Mouse (Mus musculus) retina, adult 2 months (tissue): Measurements from ENCODE around the gene 2810408A11Rik.
"Not testable (repeated sequence)": the region's sequence is repeated elsewhere in the genome, so short reads cannot be mapped to it uniquely, and the experiment has no call there.

Source experiments
- DNase-seq: peaks from one replicate; pipeline ENCODE4 v3.0.0-alpha.2; 2012; ENCODE audit warnings: low read depth, low spot score

2810408A11Rik gene

DNA sequence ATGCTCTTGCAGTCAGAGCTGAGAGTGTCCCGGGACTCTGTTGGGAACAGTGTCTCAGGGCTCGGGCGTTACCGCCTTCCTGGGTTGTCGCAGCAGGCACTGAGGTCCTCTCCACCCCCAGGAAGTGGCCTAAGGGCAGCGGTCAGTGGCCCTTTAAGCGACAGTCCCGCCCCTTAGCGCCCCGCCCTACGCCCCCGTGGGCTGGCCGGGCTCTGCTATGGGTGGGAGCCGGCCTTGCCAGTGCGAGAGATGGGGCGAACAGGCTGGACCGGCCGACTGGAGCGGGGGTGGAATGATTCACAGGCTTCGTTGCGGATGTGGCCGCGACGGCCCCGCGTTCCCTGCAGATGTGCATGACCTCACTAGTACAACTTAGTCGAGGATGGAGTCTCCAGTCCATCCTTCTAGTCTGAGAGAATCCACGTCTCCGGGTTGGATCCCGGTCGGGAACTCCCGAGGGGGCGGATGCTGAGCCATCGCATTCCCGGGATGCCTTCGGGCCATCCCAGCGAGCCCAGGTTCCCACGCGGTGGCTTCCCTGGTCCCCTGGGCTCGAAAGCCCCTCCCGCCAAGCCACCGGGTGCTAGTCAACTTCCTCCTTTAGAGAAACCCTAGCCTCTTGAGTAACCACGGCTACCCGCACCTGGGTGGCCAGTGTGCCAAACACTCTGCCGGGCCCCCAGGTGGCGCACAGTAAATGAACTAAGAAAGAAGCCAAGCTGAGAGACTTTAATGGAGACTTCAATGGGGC is 19.8 kb downstream of the 2810408A11Rik start, which contains the start of gene Kctd11:
Kctd11 (minus strand) TSS at position 554 of the 751 bp plus-strand sequence.
- DNase-seq = no peak

DNA sequence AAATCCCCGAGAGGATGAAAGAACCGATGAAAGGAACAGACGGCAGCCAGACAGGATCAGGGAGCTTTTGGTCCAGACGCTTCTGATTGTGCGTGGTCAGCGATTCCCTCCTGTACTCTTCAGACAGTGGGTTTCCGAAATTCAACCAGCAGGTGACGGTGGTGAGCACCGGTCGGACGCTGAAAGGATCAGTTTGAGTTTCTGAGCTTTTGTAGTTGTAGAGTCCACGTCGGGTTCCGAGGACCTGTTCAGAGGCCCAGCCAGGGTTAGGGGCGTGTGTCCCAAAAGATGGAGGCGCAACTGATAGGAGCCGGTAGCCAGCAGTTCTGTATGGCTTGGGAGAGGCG is 20.3 kb downstream of the 2810408A11Rik start:
- DNase-seq = no peak

DNA sequence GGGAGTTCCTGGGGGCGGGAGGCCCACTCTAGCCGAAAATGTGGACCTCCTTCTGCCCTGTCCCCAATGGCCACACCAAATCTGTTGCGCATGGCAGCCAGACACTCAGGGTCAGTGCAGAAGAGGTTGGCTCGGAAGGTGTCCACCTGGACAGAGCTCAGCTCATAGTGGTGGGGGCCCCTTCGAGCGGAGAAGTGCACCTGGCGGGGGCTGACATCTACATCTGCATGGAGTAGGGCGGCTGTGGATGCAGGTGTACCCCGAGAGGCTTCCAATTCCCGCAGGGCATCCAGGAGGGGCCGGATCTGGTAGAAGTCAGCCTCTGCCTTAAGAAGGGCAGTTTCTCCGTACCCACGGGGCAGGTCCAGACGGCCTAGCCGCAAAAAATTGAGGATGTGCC is 21.1 kb downstream of the 2810408A11Rik start:
- no peak for DNase-seq

DNA sequence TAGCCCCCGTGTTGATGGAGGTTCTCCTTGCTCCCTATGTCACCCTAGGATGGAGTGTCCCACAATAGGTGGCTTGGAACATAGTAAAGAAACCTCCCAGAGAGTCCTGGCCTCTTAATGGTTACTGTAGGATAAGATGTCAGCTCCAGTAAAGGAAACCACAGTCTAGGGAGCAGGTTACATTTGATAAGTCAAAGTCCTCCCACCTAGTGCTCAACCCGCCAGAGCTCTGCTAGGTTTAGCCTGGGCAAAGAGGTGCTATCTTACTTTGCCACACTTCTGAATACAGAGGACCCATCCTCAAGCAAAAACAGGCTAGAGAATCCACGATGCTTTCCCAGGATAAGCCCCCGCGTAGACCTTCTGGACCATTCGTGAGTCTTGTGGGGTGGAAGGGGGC is 21.8 kb downstream of the 2810408A11Rik start:
- no peak for DNase-seq

DNA sequence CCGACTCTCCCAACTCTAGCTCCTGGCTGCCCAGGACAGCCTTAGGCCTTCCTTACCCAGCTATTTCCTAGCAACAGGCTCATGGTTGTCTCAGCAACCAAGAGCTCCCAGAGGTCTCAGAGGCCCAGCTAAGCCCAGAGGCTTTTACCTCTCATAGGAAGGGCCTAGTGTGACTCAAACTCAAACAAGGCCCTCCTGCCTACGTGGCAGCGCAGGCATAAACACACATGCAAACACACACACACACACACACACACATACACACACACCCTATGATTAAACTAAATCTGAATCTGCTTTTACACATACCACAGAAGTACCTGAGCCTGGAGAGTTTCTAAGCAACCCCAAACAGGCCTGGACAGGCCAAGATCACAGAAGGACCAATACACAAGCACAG is 22.4 kb downstream of the 2810408A11Rik start:
- DNase-seq = no peak

DNA sequence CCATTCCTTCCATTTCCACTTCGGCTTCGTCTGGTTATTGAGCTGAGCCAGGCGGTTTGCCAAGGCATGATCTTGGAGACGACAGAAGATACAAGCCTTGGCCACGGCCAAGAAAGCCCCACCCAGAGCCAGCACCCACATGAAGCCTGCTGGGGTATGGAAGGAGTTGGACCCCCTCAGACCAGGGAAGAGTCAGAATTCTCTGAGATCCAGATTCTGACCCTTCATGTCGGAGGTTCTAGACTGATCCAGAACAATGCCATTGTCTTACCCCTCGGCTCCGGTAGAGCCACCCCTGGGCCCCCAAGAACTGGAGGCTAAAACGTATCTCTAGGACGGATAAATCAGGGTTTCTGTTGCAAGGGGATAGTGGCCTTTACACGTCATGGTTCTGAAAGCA is 22.9 kb downstream of the 2810408A11Rik start, which contains the start of gene Tmem95:
Tmem95 (minus strand) TSS at position 141 of the 400 bp plus-strand sequence.
- no peak for DNase-seq

DNA sequence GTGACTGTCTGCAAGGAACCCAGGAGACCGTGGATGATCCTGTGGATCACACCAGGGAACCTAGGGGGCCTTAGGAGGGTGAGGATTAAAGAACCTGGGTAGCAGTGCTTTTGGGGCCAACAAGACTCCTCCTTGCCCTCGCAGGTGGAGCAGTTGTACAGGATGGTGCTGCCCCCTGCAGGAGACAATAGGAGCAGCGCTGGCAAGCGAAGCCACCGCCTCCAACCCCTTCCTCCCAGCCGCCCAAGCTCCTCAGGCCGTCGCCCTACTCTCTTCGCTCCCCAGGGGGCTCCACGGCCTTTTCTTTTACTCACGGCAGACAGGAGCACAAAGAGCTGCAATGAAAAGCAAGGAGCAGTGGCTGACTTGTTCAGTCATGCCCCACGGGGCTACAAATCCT is 23.9 kb downstream of the 2810408A11Rik start:
- DNase-seq = peak; percentile 60

DNA sequence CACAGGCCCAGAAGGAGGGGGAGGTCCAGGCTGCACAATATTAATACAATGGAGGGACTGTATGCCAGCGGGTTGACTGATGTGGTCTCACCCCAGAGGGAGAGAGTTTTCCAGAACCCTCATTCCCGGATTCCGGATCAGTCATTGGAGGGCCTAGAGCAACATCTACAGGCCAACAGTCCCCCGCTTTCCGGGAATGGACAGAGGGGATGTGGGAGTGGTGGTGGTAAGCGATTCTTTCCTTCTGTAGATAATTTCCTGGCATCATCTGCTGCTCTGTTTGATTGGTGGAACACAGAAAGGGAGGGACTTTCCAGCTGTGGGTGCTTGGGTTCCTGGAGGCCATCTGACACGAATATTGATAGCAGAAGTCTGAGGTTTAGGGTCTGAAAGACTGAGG is 24.6 kb downstream of the 2810408A11Rik start:
- no peak for DNase-seq

DNA sequence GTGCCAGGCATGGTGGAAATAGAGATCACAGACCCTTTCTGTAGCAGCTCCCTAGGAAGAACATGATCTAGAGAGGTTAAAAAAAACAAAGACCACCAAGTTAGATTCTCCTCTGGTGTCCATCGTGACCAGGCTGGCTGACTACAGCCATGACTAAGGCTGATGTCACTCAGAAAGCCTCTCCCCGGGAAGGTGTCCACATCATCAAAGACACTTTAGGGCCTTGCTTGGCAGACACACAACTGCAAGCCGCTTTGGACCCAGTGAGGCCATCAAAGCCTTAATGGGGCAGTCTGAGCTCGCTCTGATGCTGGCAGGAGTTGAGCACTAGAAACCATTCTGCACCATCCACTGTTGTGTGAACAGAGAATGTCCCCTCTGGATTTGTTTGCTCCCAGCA is 28.3 kb downstream of the 2810408A11Rik start:
- no peak for DNase-seq

DNA sequence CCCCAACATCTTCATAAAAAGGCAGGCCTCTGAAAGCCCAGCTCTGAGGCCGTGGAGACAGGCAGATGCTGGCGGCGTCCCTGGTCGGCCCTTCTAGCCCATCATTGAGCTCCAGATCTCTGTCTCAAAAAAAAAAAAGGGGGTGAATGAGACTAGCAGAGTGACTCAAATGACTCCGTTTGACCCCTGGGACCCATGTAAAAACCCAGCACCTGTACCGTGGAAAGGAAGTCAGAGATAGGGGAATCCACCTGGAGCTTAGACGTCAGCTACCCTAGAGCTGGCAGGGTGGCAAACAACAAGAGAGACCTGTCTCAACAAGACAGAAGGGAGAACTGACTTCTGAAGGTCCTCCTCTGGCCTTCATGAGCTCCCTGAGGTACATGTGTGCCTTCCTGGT is 29.0 kb downstream of the 2810408A11Rik start:
- no peak for DNase-seq

DNA sequence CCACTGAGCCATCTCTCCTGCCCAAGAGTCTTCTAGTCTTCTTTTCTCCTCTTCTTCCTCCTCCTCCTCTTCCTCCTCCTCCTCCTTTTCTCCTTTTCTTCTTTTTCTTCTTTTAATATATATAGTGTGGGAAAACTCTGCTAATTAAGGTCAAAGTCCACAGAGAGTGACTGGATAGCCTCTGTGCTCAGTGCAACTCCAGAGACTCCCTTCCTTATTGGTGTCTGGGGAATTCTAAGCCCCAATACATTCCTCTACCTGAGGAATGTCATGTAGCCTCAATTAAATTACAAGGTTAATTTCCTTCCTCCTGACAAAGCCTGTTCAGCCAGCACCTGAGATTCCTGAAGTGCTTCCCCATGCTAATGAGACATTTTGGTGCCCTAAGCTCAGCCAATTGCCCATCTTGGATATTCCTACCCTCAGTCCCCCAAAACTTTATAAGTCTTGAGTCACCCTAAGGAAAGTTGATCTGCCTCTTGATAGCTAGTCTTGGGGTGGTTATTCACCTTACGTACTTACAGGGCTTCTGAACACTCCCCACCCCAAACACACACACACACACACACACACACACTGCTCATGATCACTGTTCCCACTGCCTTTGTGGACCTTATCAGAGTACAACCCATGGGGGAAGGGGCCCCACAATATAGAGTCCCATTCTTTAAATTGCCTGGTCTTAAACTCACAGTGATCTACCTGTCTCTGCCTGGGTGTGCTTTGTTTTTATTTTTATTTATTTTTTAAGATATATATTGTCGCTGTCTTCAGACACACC is 30.3 kb downstream of the 2810408A11Rik start:
- no peak for DNase-seq

DNA sequence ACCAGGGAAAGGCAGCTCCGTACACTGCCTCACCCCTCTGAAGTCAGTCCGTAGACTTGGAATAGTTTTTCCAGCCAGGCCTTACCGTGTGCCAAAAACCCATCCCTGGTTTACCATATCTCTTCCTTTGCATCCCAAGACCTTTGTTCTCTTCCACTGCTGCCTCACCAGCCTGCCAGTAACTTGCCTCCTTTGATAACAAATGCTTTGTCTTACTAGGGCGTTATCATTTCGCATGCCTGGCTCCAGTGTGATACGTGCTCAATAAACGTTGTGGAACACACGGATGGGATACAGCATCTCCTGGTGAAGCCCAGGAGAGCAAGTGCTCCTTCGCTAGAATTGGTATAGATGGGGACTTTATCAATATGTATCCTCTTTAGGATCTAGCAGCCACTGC is 33.5 kb downstream of the 2810408A11Rik start:
- no peak for DNase-seq

DNA sequence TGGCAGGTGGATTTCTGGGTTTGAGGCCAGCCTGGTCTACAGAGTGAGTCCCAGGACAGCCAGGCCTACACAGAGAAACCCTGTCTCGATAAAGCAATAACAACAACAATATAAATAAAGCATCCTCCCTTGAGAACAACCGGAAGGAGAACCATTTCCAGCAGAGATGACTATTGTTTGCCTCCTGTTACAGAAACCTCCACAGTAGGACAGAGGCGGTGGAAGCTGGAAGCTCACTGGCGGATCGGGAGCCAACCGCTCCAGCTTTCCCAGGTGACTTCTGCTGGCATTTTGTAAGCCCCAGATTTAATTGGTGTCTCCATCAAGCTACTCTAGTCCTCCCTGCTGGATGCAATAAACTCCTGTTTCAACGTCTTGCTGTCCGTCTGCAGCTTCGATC is 35.2 kb downstream of the 2810408A11Rik start:
- DNase-seq = no peak

DNA sequence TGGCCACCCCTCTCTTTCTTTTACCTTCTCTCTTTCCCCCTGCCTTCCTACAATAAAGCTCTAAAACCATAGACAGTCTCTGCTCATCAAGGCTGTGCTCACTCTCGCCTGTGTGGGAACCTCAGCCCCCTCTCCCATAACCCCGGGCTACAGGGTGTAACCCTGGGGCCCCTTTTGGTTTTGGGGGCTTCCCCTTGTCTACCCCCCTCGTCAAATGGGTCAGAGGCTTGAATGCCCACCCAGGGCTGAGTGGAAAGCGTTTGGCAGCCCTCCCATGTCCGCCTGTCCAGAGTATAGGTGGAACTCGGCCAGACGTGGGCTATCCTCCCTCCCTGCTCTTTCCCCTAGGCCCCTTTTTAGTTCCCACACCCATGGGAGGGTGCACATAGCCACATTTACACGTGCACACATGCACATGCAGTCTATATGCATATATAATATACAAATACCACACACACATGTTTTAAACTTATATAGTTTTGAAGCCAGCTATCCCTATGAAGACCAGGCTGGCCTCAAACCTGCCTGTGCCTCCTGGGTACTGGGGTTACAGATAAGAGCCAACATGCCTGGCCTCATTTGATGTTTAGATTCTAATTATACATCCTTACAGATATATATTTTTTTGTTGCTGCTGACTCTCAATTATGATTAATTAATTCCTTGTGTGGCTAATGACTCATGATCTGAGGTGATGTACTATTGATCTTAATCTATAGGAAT is 36.5 kb downstream of the 2810408A11Rik start:
- DNase-seq = no peak

DNA sequence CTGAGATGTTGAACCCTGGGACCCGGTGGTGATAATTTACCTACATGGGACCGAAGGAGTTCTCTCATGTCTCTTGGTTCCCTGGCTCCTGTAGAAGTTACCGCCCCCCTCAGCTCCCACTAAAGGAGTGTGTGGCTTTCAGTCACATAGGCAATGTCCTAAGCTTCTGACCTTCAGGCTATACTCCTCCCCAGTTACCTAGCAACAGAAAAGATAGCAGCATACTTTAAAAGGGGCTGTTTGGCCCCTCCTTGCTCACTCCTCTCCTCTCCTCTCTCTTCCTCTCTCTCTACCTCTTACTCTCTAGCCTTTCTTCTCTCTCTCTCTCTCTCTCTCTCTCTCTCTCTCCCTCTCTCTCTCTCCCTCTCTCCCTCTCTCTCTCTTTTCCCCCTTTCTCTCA is 37.1 kb downstream of the 2810408A11Rik start:
- not testable (repeated sequence) for DNase-seq

DNA sequence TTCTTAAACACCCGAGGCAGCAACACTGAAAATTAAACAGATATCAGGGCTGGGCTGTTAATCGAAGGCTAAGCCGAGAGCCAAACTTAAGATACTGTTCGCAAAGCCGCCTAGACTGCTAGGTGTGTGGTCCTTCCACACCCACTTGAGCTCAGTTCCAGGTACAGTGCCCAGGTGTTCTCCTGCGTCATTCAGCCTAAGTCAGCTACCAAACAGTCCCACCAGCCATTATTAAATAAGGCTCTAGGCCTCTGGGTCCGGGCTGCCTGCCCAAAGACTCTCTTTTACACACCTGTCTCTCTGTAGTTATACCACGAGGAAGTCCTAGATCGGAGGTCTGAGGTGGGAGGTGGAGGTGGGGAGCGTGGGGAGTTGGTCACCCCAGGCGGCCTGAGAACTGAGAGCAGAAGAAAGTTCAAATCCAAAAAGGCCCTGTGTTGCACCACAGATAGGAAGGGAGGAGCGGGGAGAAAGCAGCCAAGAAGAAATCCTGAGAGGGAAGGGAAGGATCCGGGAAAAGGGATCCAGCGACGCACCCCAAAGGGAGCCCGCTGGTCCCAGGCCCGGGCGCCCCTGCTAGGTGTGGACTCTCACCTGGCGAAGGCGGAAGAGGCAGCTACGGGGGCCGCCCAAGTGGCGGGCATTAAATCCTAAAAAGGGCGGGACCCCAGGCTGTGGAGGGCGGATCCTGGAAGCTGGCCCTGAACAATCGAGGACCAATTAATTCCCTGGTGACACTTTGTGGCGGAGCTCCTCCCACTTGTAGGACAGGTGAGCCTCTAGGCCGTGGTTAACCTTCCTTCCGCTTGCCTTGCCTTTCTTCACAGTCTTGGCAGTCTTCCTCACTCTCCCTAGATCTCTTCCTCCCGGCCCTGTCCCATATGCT is 42.4 kb downstream of the 2810408A11Rik start, which contains the start of gene Tnk1:
Tnk1 (minus strand) TSS at position 618 of the 886 bp plus-strand sequence.
- DNase-seq = no peak

DNA sequence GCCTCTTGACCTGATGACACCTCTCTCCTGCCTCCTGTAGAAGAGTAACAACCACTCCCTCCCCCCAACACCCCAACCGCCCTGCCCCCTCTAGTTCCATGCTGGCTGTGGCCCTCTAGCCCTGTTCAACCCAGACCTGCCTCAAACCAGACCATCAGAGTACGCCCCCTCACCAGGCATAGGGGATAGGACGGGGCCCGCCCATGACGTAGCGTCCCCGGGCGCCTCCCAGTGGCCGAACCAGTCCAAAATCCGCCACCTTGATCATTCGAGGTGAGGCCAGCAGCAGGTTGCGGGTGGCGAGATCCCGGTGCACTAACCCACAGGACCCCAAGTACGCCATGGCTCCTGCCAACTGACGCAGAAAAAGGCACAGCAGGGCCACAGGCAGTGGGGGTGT is 45.4 kb downstream of the 2810408A11Rik start:
- DNase-seq = no peak

DNA sequence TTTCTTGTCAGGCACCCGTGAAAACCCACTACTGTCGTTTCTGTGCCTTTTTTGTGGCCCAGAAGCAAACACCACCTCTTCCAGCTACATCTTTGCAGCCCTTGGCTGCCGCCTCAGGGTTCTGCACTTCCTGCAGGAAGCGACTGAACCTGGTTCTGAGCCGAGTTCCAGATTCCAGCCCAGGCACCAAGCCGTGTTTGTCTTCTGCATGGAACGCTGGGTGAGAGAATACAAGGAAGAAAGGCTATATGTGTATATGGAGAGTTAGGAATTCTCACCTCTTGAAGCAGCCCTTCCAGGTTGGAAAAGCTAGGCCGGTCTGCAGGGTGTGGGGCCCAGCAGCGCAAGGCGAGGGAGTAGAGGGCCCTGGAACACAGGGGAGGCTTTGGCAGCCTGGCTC is 46.1 kb downstream of the 2810408A11Rik start:
- no peak for DNase-seq

DNA sequence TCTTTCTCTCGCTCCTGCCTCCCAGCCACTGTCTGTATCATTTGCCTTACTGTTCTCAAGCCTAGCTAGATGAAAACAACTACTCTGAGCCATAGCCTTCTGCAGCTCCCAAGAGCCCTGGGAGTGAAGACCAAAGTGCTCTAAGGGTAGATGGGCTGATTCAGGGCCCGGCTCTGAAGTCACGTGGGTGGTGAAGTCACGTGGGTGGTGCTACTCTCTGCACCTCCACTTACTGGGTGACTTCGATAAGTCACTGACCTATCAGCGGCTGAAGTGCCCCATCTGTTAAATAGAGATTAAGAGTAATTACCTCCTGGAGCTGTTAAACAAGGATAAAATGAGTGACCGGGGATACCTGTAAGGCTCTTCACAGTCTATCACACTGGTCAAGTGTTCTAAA is 46.8 kb downstream of the 2810408A11Rik start:
- no peak for DNase-seq

DNA sequence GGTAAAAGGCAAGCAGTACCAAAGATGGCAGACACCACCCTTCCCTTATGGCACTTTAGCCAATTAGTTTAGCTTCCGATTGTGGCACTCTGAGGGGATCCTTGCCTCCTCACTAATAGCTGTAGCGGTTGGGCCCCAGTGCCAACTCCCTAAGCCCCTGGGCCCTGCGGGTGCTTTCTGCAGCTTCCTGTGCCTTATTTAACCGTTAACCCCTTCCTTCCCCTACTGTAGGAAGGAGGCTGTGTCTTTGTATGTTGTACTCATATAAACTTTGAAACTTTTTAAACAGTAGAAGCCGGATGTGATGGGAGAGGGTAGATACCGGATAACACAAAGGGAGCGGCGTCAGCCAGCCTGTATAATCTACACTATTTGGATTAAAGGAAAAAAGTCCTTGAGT is 50.0 kb downstream of the 2810408A11Rik start:
- DNase-seq = no peak

DNA sequence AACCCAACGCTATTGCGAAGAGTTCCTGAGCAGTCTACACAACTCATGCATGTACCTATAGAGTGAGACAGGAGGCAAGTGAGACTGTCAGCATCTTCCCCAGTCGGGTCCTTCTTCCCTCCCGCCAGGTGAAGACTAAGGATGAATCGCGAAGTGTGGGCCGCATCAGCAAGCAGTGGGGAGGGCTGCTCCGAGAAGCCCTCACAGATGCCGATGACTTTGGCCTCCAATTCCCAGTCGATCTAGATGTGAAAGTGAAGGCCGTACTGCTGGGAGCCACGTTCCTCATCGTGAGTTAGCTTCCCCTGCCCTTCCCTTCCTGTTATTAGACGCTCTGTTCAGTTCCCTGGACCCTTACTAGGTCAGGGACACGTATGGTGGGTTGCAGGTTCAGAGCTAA is 50.9 kb downstream of the 2810408A11Rik start:
- DNase-seq = no peak
